In genomic region chr4:13248406-13249005, GRCm38 (mm10) we compare ENCODE assay signal across 12 mouse cellular contexts.
A peak's percentile ranks its signal among the peaks of the same experiment; 100 is the strongest.
DNase-seq lines count a peak whose midpoint lies in the region; ATAC-seq lines count a peak whose summit lies in the region.
"Had no signal": no experiment of that assay in that cellular context is flagged by ENCODE, and none has a peak within 500 bp of the region (broad histone marks: within the 10 kb centered on the region; RNA-seq: fewer than 3 reads in every experiment).

No protein-coding gene starts in this region.

- H3K27ac ChIP-seq in forebrain, embryonic 15.5 days (replicated peaks): peak overlapping the region; percentile 33
- H3K27ac ChIP-seq in forebrain, embryonic 12.5 days: no peak overlapping the region
- H3K27ac ChIP-seq: embryonic facial prominence, embryonic 12.5 days; heart, embryonic 13.5 days; liver, embryonic 14.5 days; neural tube, embryonic 12.5 days had no signal

- peaks cover 19% of the 10 kb centered on the region for H3K4me1 ChIP-seq in forebrain, embryonic 15.5 days
- peaks cover 3% of the 10 kb centered on the region; the same call in 1 of the 2 replicates for H3K4me1 ChIP-seq in forebrain, embryonic 12.5 days
- H3K4me1 ChIP-seq: neural tube, embryonic 12.5 days had no signal

- H3K4me2 ChIP-seq in forebrain, embryonic 15.5 days (replicated peaks): no peak overlapping the region; the same call in 1 of the 2 replicates
- H3K4me2 ChIP-seq in forebrain, embryonic 12.5 days: no peak overlapping the region
- H3K4me2 ChIP-seq: embryonic facial prominence, embryonic 12.5 days; heart, embryonic 13.5 days; neural tube, embryonic 12.5 days had no signal

- 58% methylated on average over 19 of the region's 19 CpGs for WGBS in forebrain, embryonic 15.5 days
- 89% methylated on average over 19 of the region's 19 CpGs for WGBS in forebrain, embryonic 12.5 days

- intact Hi-C loops in left cerebral cortex, postnatal 25 days (cut with DNase I): no loop called here

- no peaks in the 10 kb centered on the region for H3K27me3 ChIP-seq in forebrain, embryonic 15.5 days
- no peaks in the 10 kb centered on the region for H3K27me3 ChIP-seq in forebrain, embryonic 12.5 days
- H3K27me3 ChIP-seq: embryonic facial prominence, embryonic 12.5 days; heart, embryonic 13.5 days; neural tube, embryonic 12.5 days had no signal

- no peaks in the 10 kb centered on the region for H3K36me3 ChIP-seq in forebrain, embryonic 15.5 days
- H3K36me3 ChIP-seq in forebrain, embryonic 12.5 days (replicated peaks): no peaks in the 10 kb centered on the region
- H3K36me3 ChIP-seq: embryonic facial prominence, embryonic 12.5 days; heart, embryonic 13.5 days; neural tube, embryonic 12.5 days had no signal

- peak; percentile 84 for ATAC-seq in forebrain, embryonic 15.5 days (replicated peaks)
- no peak for ATAC-seq in forebrain, embryonic 12.5 days (ENCODE audit: low FRiP score)
- no peak for ATAC-seq in monocyte, adult 5-6 weeks (replicated peaks; ENCODE audit: insufficient number of reproducible peaks, low FRiP score, low TSS enrichment, poor library complexity, severe bottlenecking)

- no peak overlapping the region for H3K4me3 ChIP-seq in forebrain, embryonic 15.5 days
- no peak overlapping the region for H3K4me3 ChIP-seq in forebrain, embryonic 12.5 days (replicated peaks)
- H3K4me3 ChIP-seq: embryonic facial prominence, embryonic 12.5 days; heart, embryonic 13.5 days; neural tube, embryonic 12.5 days had no signal

- peak; percentile 97 for DNase-seq in brain, adult 2 months (ENCODE audit: low read depth, low spot score)
- peak; percentile 14 to 26 for DNase-seq in frontal cortex, adult 2 months (ENCODE audit: extremely low spot score in 1 of 2, low spot score in 1 of 2)
- DNase-seq in left cerebral cortex, postnatal 25 days (ENCODE audit: low spot score in 2 of 2): peak; percentile 43 to 49
- DNase-seq in adrenal gland, adult 18-20 months (ENCODE audit: low spot score in 2 of 2): no peak
- no peak for DNase-seq in c-Kit-positive CD71-positive TER-119-positive erythroid progenitor cells, embryonic 14.5 days (ENCODE audit: low spot score)

- no peak overlapping the region for H3K9ac ChIP-seq in forebrain, embryonic 15.5 days (replicated peaks)
- no peak overlapping the region for H3K9ac ChIP-seq in forebrain, embryonic 12.5 days
- H3K9ac ChIP-seq: embryonic facial prominence, embryonic 12.5 days; heart, embryonic 13.5 days; liver, embryonic 14.5 days; neural tube, embryonic 12.5 days had no signal

- no peaks in the 10 kb centered on the region for H3K9me3 ChIP-seq in forebrain, embryonic 15.5 days
- H3K9me3 ChIP-seq in forebrain, embryonic 12.5 days: no peaks in the 10 kb centered on the region
- H3K9me3 ChIP-seq: embryonic facial prominence, embryonic 12.5 days; heart, embryonic 13.5 days; neural tube, embryonic 12.5 days had no signal

Comparison
In these comparisons a context has a peak if more than half of its experiments do, and no peak if none do; other contexts are left out.
1. DNase-seq: peak in brain, adult 2 months (single experiment), frontal cortex, adult 2 months (2 of 2) and left cerebral cortex, postnatal 25 days (2 of 2); none in adrenal gland, adult 18-20 months (0 of 2) and c-Kit-positive CD71-positive TER-119-positive erythroid progenitor cells, embryonic 14.5 days (single experiment).